Mouse (Mus musculus): ENCODE results near the gene Anapc11. TPM values are rescaled to one million over a fixed set of nuclear protein-coding genes. Genes with fewer than 3 reads are reported as not detected.

The Anapc11 gene
- total and polyA plus RNA-seq, 2 experiments from 2014 or later = 58.4 to 193 TPM

DNA sequence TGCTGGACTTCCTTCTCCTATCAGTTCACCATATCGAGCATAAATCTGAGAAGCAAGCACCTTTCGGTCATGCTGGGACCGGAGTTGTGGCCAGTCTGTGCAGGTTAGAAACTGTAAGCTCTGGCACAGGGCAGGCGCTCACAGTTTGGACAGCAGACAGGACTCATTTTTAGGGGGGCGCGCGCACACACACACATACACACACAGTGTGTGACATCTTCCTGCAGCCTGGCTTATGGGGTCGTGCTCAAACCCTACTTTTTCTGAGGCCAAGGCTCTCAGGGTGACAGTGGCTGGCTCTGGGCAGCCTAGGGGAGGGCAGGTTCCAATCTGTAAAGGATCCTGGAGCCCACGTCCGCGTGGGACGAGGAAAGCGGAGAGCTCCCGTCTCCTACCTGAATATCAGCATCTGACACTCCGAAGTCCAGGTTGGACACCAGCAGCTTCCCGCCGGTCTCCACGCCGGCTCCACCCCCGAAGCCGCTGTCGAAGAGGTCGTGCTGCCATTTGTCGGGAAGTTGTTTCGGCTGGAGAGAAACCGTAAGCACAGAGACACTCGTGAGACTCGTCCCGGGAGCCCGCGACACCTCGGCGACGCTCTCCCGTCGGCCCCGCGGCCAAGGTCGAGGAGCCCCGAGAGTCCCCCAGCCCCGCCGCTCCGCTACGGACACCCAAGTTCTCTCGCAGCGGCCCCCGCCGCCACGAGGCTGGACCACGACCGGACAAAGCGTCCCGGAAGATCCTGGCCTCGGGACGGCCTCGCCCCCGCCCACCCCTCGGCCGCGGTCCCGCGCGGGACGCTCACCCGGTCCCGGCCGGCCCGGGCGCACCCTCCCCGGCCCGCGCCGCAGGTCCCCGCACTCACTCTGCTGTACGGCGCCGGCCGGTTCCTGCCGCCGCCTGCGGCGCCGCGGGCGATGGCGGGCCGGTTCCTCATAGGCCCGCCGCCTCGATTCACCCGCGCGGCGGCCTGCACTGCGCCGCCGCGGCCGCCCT lies 683 bp upstream of the Anapc11 start:
- Histone ChIP-seq H3K4me3 (ENCODE audit: low read depth, low read length) (peak overlapping the region; percentile 99), H3K27ac (ENCODE audit: low read depth, low read length) (peak overlapping the region; percentile 90), H3K4me1 (ENCODE audit: insufficient read depth, low read length) (peaks cover 12% of the 10 kb centered on the region), H3K9me3 (ENCODE audit: low read length) (no peaks in the 10 kb centered on the region), H3K4me2 (ENCODE audit: low read depth, low read length, poor library complexity, severe bottlenecking) (peak overlapping the region; percentile 84), H3K27me3 (ENCODE audit: insufficient read depth, low read length) (no peaks in the 10 kb centered on the region), H3K36me3 (ENCODE audit: insufficient read depth, low read length) (peaks cover 33% of the 10 kb centered on the region), H3K9ac (replicated peaks; ENCODE audit: low read length, poor library complexity, severe bottlenecking) (peak overlapping the region; percentile 97)
- no peak for TF ChIP-seq CTCF (IDR thresholded peaks at IDR 0.05)
- DNase-seq (ENCODE audit: low spot score) = no peak
- ATAC-seq (ENCODE audit: low FRiP score) = no peak; the same call in 1 of the 2 replicates
- 8% methylated on average over 66 of the region's 99 CpGs for WGBS

DNA sequence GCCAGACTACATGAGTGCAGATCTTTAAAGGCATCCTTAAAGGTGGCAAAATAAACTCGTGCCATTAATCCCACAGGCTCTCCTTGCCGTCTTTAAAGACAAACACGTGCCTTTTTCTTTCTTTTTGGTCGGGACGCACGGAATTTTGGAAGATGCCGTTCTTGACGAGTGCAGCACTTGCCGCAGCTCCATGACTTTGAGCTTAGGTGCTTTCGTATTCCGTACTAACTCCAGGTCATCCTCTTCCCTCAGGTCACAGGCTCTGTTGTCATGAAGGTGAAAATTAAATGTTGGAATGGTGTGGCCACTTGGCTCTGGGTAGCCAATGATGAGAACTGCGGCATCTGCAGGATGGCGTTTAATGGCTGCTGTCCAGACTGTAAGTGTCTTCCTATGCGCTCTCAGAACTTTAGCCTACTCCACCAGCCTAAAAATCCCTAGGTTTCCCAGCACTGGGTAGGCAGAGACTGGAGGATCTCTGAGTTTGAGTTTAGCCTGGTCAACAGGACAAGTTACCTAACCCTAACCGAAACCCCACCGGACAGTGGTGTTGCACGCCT lies 849 bp downstream of the Anapc11 start:
- no peaks in the 10 kb centered on the region for H3K27me3 ChIP-seq (ENCODE audit: insufficient read depth, low read length)
- WGBS = 49% methylated on average over 17 of the region's 17 CpGs
- no peaks in the 10 kb centered on the region for H3K9me3 ChIP-seq (ENCODE audit: low read length)
- H3K27ac ChIP-seq (ENCODE audit: low read depth, low read length) = peak overlapping the region; percentile 67; the same call in 1 of the 2 replicates
- peak overlapping the region; percentile 97 for H3K9ac ChIP-seq (replicated peaks; ENCODE audit: low read length, poor library complexity, severe bottlenecking)
- ATAC-seq (ENCODE audit: low FRiP score) (no peak), DNase-seq (ENCODE audit: low spot score) (no peak)
- H3K4me1 ChIP-seq (ENCODE audit: insufficient read depth, low read length) = peaks cover 12% of the 10 kb centered on the region
- no peak for TF ChIP-seq CTCF (IDR thresholded peaks at IDR 0.05)
- peak overlapping the region; percentile 84 for H3K4me2 ChIP-seq (ENCODE audit: low read depth, low read length, poor library complexity, severe bottlenecking)
- H3K4me3 ChIP-seq (ENCODE audit: low read depth, low read length) = peak overlapping the region; percentile 99
- peaks cover 32% of the 10 kb centered on the region for H3K36me3 ChIP-seq (ENCODE audit: insufficient read depth, low read length)

DNA sequence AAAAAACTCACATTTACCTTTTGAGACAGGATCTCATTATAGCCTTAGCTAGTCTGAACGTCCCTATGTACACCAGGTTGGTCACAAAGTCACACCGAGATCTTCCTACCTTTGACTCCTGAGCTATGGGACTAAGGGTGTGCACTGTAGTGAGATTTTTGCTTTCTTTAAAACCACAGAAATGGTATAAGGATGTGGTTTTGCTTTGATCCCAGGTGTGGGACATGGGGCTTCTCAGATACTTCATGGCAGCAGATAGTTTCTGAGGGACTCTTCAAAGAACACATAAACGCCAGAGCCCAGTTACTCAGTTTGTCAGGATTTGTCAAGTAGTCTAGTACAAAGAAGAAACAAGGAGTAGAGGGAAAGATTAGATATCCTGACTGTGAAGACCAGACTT lies 2.5 kb downstream of the Anapc11 start:
- ATAC-seq (ENCODE audit: low FRiP score) (no peak), DNase-seq (ENCODE audit: low spot score) (no peak)
- TF ChIP-seq CTCF (IDR thresholded peaks at IDR 0.05) = no peak
- Histone ChIP-seq H3K4me2 (ENCODE audit: low read depth, low read length, poor library complexity, severe bottlenecking) (no peak overlapping the region), H3K4me1 (ENCODE audit: insufficient read depth, low read length) (peaks cover 12% of the 10 kb centered on the region), H3K36me3 (ENCODE audit: insufficient read depth, low read length) (peaks cover 34% of the 10 kb centered on the region), H3K27ac (ENCODE audit: low read depth, low read length) (no peak overlapping the region), H3K4me3 (ENCODE audit: low read depth, low read length) (no peak overlapping the region), H3K27me3 (ENCODE audit: insufficient read depth, low read length) (no peaks in the 10 kb centered on the region), H3K9me3 (ENCODE audit: low read length) (no peaks in the 10 kb centered on the region), H3K9ac (replicated peaks; ENCODE audit: low read length, poor library complexity, severe bottlenecking) (no peak overlapping the region)
- WGBS = 98% methylated on average over 3 of the region's 3 CpGs

DNA sequence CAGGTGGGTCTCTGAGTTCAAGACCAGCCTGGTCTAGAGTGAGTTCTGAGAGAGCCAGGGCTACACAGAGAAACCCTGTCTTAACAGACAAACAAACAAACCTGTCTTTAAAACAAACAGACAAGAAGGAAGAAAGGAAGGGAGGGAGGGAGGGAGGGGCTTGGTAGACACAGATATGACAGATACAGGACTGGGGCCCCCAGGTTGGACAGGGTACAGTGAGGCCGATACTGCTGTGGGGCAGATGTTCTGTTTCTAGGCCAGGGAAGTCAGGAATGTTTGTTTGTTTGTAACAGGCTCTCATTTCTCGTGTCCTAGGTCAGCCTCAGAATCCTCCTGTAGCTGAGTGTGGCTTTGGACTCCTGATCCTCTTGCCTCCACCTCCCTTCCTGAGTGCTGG lies 5.3 kb downstream of the Anapc11 start:
- Histone ChIP-seq H3K4me3 (ENCODE audit: low read depth, low read length) (no peak overlapping the region), H3K4me1 (ENCODE audit: insufficient read depth, low read length) (peaks cover 6% of the 10 kb centered on the region), H3K27ac (ENCODE audit: low read depth, low read length) (no peak overlapping the region), H3K9me3 (ENCODE audit: low read length) (no peaks in the 10 kb centered on the region), H3K27me3 (ENCODE audit: insufficient read depth, low read length) (no peaks in the 10 kb centered on the region), H3K9ac (replicated peaks; ENCODE audit: low read length, poor library complexity, severe bottlenecking) (no peak overlapping the region), H3K36me3 (ENCODE audit: insufficient read depth, low read length) (peaks cover 39% of the 10 kb centered on the region), H3K4me2 (ENCODE audit: low read depth, low read length, poor library complexity, severe bottlenecking) (no peak overlapping the region)
- WGBS = 79% methylated on average over 2 of the region's 2 CpGs
- ATAC-seq (ENCODE audit: low FRiP score) (no peak), DNase-seq (ENCODE audit: low spot score) (no peak)
- TF ChIP-seq CTCF (IDR thresholded peaks at IDR 0.05) = no peak

DNA sequence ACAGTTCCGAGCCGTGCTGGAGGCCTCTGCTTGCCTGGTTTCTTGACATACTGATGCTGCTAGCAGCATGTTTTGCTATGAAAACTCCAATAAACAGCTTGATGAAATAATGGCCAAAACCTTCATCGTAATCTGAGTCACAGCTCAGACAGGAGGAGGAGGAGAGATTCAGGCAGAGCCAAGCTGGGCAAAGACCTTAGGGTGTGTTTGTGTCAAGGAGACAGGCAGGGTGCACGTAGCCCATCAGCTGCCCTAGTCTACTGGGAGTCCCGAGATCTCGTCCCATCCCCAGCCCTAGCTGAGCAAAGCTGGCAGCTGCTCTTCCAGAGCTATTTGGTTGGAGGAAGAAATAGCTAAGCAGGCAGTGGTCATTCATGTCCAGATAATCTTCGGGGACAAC lies 7.4 kb downstream of the Anapc11 start:
- 86% methylated on average over 7 of the region's 7 CpGs for WGBS
- H3K27ac ChIP-seq (ENCODE audit: low read depth, low read length) = no peak overlapping the region
- DNase-seq (ENCODE audit: low spot score) (no peak), ATAC-seq (ENCODE audit: low FRiP score) (no peak)
- H3K27me3 ChIP-seq (ENCODE audit: insufficient read depth, low read length) = no peaks in the 10 kb centered on the region
- no peak overlapping the region for H3K4me2 ChIP-seq (ENCODE audit: low read depth, low read length, poor library complexity, severe bottlenecking)
- no peak overlapping the region for H3K4me3 ChIP-seq (ENCODE audit: low read depth, low read length)
- no peaks in the 10 kb centered on the region for H3K9me3 ChIP-seq (ENCODE audit: low read length)
- no peaks in the 10 kb centered on the region for H3K4me1 ChIP-seq (ENCODE audit: insufficient read depth, low read length)
- TF ChIP-seq CTCF (IDR thresholded peaks at IDR 0.05) = no peak
- H3K9ac ChIP-seq (replicated peaks; ENCODE audit: low read length, poor library complexity, severe bottlenecking) = no peak overlapping the region
- peaks cover 46% of the 10 kb centered on the region for H3K36me3 ChIP-seq (ENCODE audit: insufficient read depth, low read length)

DNA sequence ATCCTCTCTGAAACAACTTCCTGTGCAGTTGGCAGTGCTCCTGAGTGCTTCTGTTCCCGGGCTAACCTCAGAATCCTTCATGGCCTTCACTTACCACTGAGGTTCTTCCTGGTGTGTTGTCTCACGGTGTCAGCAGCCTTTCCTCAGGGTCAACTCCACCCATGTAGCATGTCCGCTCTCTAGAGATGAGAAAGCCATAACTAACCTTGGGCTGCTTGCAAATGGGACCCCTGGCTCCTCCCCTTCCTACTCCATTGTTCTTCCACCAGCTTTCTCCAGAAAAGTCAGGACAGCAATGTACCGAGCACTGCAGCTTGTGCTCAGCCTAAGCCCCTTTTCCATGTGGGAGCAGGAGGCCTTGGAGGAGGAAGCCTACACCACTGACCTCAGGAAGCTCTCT lies 8.5 kb downstream of the Anapc11 start:
- Histone ChIP-seq H3K4me3 (ENCODE audit: low read depth, low read length) (no peak overlapping the region), H3K4me2 (ENCODE audit: low read depth, low read length, poor library complexity, severe bottlenecking) (no peak overlapping the region), H3K36me3 (ENCODE audit: insufficient read depth, low read length) (peaks cover 57% of the 10 kb centered on the region), H3K4me1 (ENCODE audit: insufficient read depth, low read length) (no peaks in the 10 kb centered on the region), H3K9me3 (ENCODE audit: low read length) (no peaks in the 10 kb centered on the region), H3K27ac (ENCODE audit: low read depth, low read length) (no peak overlapping the region), H3K9ac (replicated peaks; ENCODE audit: low read length, poor library complexity, severe bottlenecking) (no peak overlapping the region), H3K27me3 (ENCODE audit: insufficient read depth, low read length) (no peaks in the 10 kb centered on the region)
- no peak for TF ChIP-seq CTCF (IDR thresholded peaks at IDR 0.05)
- ATAC-seq (ENCODE audit: low FRiP score) (no peak), DNase-seq (ENCODE audit: low spot score) (no peak)
- 76% methylated on average over 4 of the region's 4 CpGs for WGBS
